Mouse (Mus musculus): ENCODE results near the gene Iqsec3. TPM values are rescaled to one million over a fixed set of nuclear protein-coding genes. Genes with fewer than 3 reads are reported as not detected.

Iqsec3 gene
- polyA plus RNA-seq, 1 experiment = 0.09 TPM

- Histone ChIP-seq H3K27me3 (ENCODE audit: control insufficient read depth, insufficient read depth, insufficient read length) (no peaks in the 10 kb centered on the region), H3K79me3 (ENCODE audit: low read depth) (no peaks in the 10 kb centered on the region), H3K36me3 (ENCODE audit: control insufficient read depth, insufficient read depth) (no peaks in the 10 kb centered on the region), H3ac (ENCODE audit: control insufficient read depth, insufficient read length, low read depth) (no peak overlapping the region), H3K79me2 (ENCODE audit: control insufficient read depth, insufficient read depth) (no peaks in the 10 kb centered on the region), H3K4me3 (ENCODE audit: insufficient read depth, poor library complexity, severe bottlenecking) (no peak overlapping the region)
- TF ChIP-seq MYOG (IDR thresholded peaks at IDR 0.05; ENCODE audit: control insufficient read depth, extremely low read depth, insufficient read length) (no peak), FOSL1 (IDR thresholded peaks at IDR 0.05; ENCODE audit: insufficient read depth, low read length, poor library complexity, severe bottlenecking) (no peak)
Observed at GRCm38 (mm10) chr6:121510381-121510780, 36.9 kb upstream of the Iqsec3 start.

- TF ChIP-seq MYOG (IDR thresholded peaks at IDR 0.05; ENCODE audit: control insufficient read depth, extremely low read depth, insufficient read length) = no peak
- no peak for TF ChIP-seq CEBPB (IDR thresholded peaks at IDR 0.05; ENCODE audit: low read depth)
- no peaks in the 10 kb centered on the region for H3K27me3 ChIP-seq (ENCODE audit: control insufficient read depth, insufficient read depth, insufficient read length)
- no peaks in the 10 kb centered on the region for H3K36me3 ChIP-seq (ENCODE audit: control insufficient read depth, insufficient read depth)
- no peaks in the 10 kb centered on the region for H3K79me2 ChIP-seq (ENCODE audit: control insufficient read depth, insufficient read depth)
- H3ac ChIP-seq (ENCODE audit: control insufficient read depth, insufficient read length, low read depth) = no peak overlapping the region
- no peak overlapping the region for H3K4me3 ChIP-seq (ENCODE audit: insufficient read depth, poor library complexity, severe bottlenecking)
- H3K79me3 ChIP-seq (ENCODE audit: low read depth) = no peaks in the 10 kb centered on the region
Observed at GRCm38 (mm10) chr6:121509871-121510270, 36.4 kb upstream of the Iqsec3 start.

- Histone ChIP-seq H3K4me3 (ENCODE audit: insufficient read depth, poor library complexity, severe bottlenecking) (no peak overlapping the region), H3K36me3 (ENCODE audit: control insufficient read depth, insufficient read depth) (no peaks in the 10 kb centered on the region), H3ac (ENCODE audit: control insufficient read depth, insufficient read length, low read depth) (no peak overlapping the region), H3K79me3 (ENCODE audit: low read depth) (no peaks in the 10 kb centered on the region), H3K79me2 (ENCODE audit: control insufficient read depth, insufficient read depth) (no peaks in the 10 kb centered on the region), H3K27me3 (ENCODE audit: control insufficient read depth, insufficient read depth, insufficient read length) (no peaks in the 10 kb centered on the region)
- TF ChIP-seq CTCF (IDR thresholded peaks at IDR 0.05; ENCODE audit: control insufficient read depth, insufficient read depth, insufficient read length) (no peak), CEBPB (IDR thresholded peaks at IDR 0.05; ENCODE audit: low read depth) (no peak), MYOD1 (IDR thresholded peaks at IDR 0.05; ENCODE audit: control insufficient read depth, insufficient read length, low read depth) (no peak), USF1 (IDR thresholded peaks at IDR 0.05; ENCODE audit: low read depth) (no peak), FOSL1 (IDR thresholded peaks at IDR 0.05; ENCODE audit: insufficient read depth, low read length, poor library complexity, severe bottlenecking) (no peak), MYOG (IDR thresholded peaks at IDR 0.05; ENCODE audit: control insufficient read depth, extremely low read depth, insufficient read length) (no peak), MAX (IDR thresholded peaks at IDR 0.05) (no peak)
Observed at GRCm38 (mm10) chr6:121508266-121508665, 34.8 kb upstream of the Iqsec3 start.

GRCm38 (mm10) chr6:121501044-121501638 lies 27.7 kb upstream of the Iqsec3 start:
- Histone ChIP-seq H3K79me3 (ENCODE audit: low read depth) (no peaks in the 10 kb centered on the region), H3K36me3 (ENCODE audit: control insufficient read depth, insufficient read depth) (no peaks in the 10 kb centered on the region), H3K4me3 (ENCODE audit: insufficient read depth, poor library complexity, severe bottlenecking) (no peak overlapping the region), H3K79me2 (ENCODE audit: control insufficient read depth, insufficient read depth) (no peaks in the 10 kb centered on the region), H3ac (ENCODE audit: control insufficient read depth, insufficient read length, low read depth) (no peak overlapping the region), H3K27me3 (ENCODE audit: control insufficient read depth, insufficient read depth, insufficient read length) (no peaks in the 10 kb centered on the region)
- TF ChIP-seq USF1 (IDR thresholded peaks at IDR 0.05; ENCODE audit: low read depth) = no peak
- TF ChIP-seq CEBPB (IDR thresholded peaks at IDR 0.05; ENCODE audit: low read depth) = no peak
- TF ChIP-seq MYOG (IDR thresholded peaks at IDR 0.05; ENCODE audit: control insufficient read depth, extremely low read depth, insufficient read length) = no peak
- TF ChIP-seq CTCF (IDR thresholded peaks at IDR 0.05; ENCODE audit: control insufficient read depth, insufficient read depth, insufficient read length) = no peak
- TF ChIP-seq MAX (IDR thresholded peaks at IDR 0.05) = no peak

- Histone ChIP-seq H3K36me3 (ENCODE audit: control insufficient read depth, insufficient read depth) (no peaks in the 10 kb centered on the region), H3ac (ENCODE audit: control insufficient read depth, insufficient read length, low read depth) (no peak overlapping the region), H3K27me3 (ENCODE audit: control insufficient read depth, insufficient read depth, insufficient read length) (no peaks in the 10 kb centered on the region), H3K79me3 (ENCODE audit: low read depth) (no peaks in the 10 kb centered on the region), H3K4me3 (ENCODE audit: insufficient read depth, poor library complexity, severe bottlenecking) (no peak overlapping the region), H3K79me2 (ENCODE audit: control insufficient read depth, insufficient read depth) (no peaks in the 10 kb centered on the region)
- TF ChIP-seq CEBPB (IDR thresholded peaks at IDR 0.05; ENCODE audit: low read depth) = no peak
- no peak for TF ChIP-seq USF1 (IDR thresholded peaks at IDR 0.05; ENCODE audit: low read depth)
- no peak for TF ChIP-seq MYOD1 (IDR thresholded peaks at IDR 0.05; ENCODE audit: control insufficient read depth, insufficient read length, low read depth)
- no peak for TF ChIP-seq CTCF (IDR thresholded peaks at IDR 0.05; ENCODE audit: control insufficient read depth, insufficient read depth, insufficient read length)
- TF ChIP-seq MYOG (IDR thresholded peaks at IDR 0.05; ENCODE audit: control insufficient read depth, extremely low read depth, insufficient read length) = no peak
- TF ChIP-seq MAX (IDR thresholded peaks at IDR 0.05) = no peak
- TF ChIP-seq FOSL1 (IDR thresholded peaks at IDR 0.05; ENCODE audit: insufficient read depth, low read length, poor library complexity, severe bottlenecking) = no peak
Observed at GRCm38 (mm10) chr6:121499856-121500255, 26.4 kb upstream of the Iqsec3 start.

GRCm38 (mm10) chr6:121498819-121499535 lies 25.5 kb upstream of the Iqsec3 start:
- Histone ChIP-seq H3ac (ENCODE audit: control insufficient read depth, insufficient read length, low read depth) (no peak overlapping the region), H3K27me3 (ENCODE audit: control insufficient read depth, insufficient read depth, insufficient read length) (no peaks in the 10 kb centered on the region), H3K36me3 (ENCODE audit: control insufficient read depth, insufficient read depth) (no peaks in the 10 kb centered on the region), H3K79me3 (ENCODE audit: low read depth) (no peaks in the 10 kb centered on the region), H3K79me2 (ENCODE audit: control insufficient read depth, insufficient read depth) (no peaks in the 10 kb centered on the region), H3K4me3 (ENCODE audit: insufficient read depth, poor library complexity, severe bottlenecking) (no peak overlapping the region)
- TF ChIP-seq MYOG (IDR thresholded peaks at IDR 0.05; ENCODE audit: control insufficient read depth, extremely low read depth, insufficient read length) (no peak), CTCF (IDR thresholded peaks at IDR 0.05; ENCODE audit: control insufficient read depth, insufficient read depth, insufficient read length) (no peak), CEBPB (IDR thresholded peaks at IDR 0.05; ENCODE audit: low read depth) (no peak), MAX (IDR thresholded peaks at IDR 0.05) (no peak), FOSL1 (IDR thresholded peaks at IDR 0.05; ENCODE audit: insufficient read depth, low read length, poor library complexity, severe bottlenecking) (no peak), USF1 (IDR thresholded peaks at IDR 0.05; ENCODE audit: low read depth) (no peak), MYOD1 (IDR thresholded peaks at IDR 0.05; ENCODE audit: control insufficient read depth, insufficient read length, low read depth) (no peak)

Measured in C2C12 (cell line).